Mouse (Mus musculus) heart, postnatal 0 days (tissue): ENCODE measurements around the gene Rpl9-ps1. TPM values are rescaled to one million over a fixed set of nuclear protein-coding genes. Genes with fewer than 3 reads are reported as not detected.

ENCODE experiments used
- ATAC-seq: fragments of 200-750 bp; cut with Nextera tagmentation; 2 replicates; pipeline ENCODE4 v1.8.0; 2017; ENCODE audit warnings: low read depth, moderate number of reproducible peaks, moderate library complexity; ENCODE audit not compliant: insufficient read depth
- DNase-seq: peaks from one replicate; pipeline ENCODE4 v3.0.0-alpha.2; 2016; ENCODE audit warnings: low spot score
- H3K27ac ChIP-seq: fragments of 300-500 bp; sonication (generic); 2 replicates; pipeline ENCODE4 v1.5.1; 2014; ENCODE audit warnings: low read depth, mild to moderate bottlenecking
- H3K27me3 ChIP-seq: fragments of 300-500 bp; sonication (generic); 2 replicates; pipeline ENCODE4 v1.6.1; 2014; ENCODE audit warnings: low read length, mixed read lengths; ENCODE audit not compliant: control insufficient read depth, insufficient read depth
- H3K36me3 ChIP-seq: fragments of 300-500 bp; sonication (generic); replicated peaks from 2 replicates; pipeline ENCODE4 v1.6.1; 2014; ENCODE audit warnings: low read length, mixed read lengths; ENCODE audit not compliant: control insufficient read depth, insufficient read depth
- H3K4me1 ChIP-seq: fragments of 300-500 bp; sonication (generic); 2 replicates; pipeline ENCODE4 v1.6.1; 2014; ENCODE audit warnings: antibody characterized with exemption; ENCODE audit not compliant: control insufficient read depth, insufficient read depth
- H3K4me2 ChIP-seq: fragments of 300-500 bp; sonication (generic); 2 replicates; pipeline ENCODE4 v1.6.1; 2014; ENCODE audit warnings: low read depth, mild to moderate bottlenecking, low read length, moderate library complexity
- H3K4me3 ChIP-seq: fragments of 300-500 bp; sonication (generic); 2 replicates; pipeline ENCODE4 v1.5.1; 2014; ENCODE audit warnings: low read depth, low read length
- H3K9ac ChIP-seq: fragments of 300-500 bp; sonication (generic); replicated peaks from 2 replicates; pipeline ENCODE4 v1.6.1; 2014; ENCODE audit warnings: low read depth, low read length, mixed read lengths
- H3K9me3 ChIP-seq: fragments of 300-500 bp; sonication (generic); replicated peaks from 2 replicates; pipeline ENCODE4 v1.6.1; 2016; ENCODE audit warnings: low read length; ENCODE audit not compliant: control insufficient read depth
- CTCF ChIP-seq: IDR thresholded peaks from 2 replicates; pipeline ENCODE4 v1.5.1; 2016; ENCODE audit warnings: antibody characterized with exemption, control low read depth, low read depth
- EP300 ChIP-seq: IDR thresholded peaks from 2 replicates; pipeline ENCODE4 v1.6.1; 2016; ENCODE audit warnings: antibody characterized with exemption, low read depth
- WGBS: fragments of 180-500 bp; shearing (Covaris S2); extraction: QIAGEN DNeasy Blood & Tissue Kit; methylation state at CpG from one replicate; pipeline ENCODE4 v1.1.7; 2014; 5-methylcytosine and 5-hydroxymethylcytosine counted together
- polyA plus RNA-seq: library from polyadenylated mRNA; unstranded; fragments of >200 nt; fragmentation: Nextera tagmentation; extraction: Ambion mirVana; gene quantifications from 2 replicates; pipeline ENCODE4 v1.2.1, GENCODE M21; 2015
- total RNA-seq: library from RNA; depleted of rRNA; stranded (reverse); fragments of >200 nt; gene quantifications from 2 replicates; pipeline ENCODE4 v1.2.3, GENCODE M21; 2014; ENCODE audit warnings: low replicate concordance; rRNA removed

Gene Rpl9-ps1
- total and polyA plus RNA-seq, 2 experiments from 2014 or later: not detected

- WGBS: 74% methylated on average over 3 of the region's 3 CpGs
- TF ChIP-seq EP300 (no peak), CTCF (no peak)
- Histone ChIP-seq H3K4me2 (no peak overlapping the region), H3K27ac (no peak overlapping the region), H3K4me3 (no peak overlapping the region), H3K9me3 (no peaks in the 10 kb centered on the region), H3K27me3 (no peaks in the 10 kb centered on the region), H3K4me1 (no peaks in the 10 kb centered on the region), H3K9ac (no peak overlapping the region), H3K36me3 (no peaks in the 10 kb centered on the region)
- DNase-seq (no peak), ATAC-seq (no peak)
Observed at GRCm38 (mm10) chr11:83598207-83598837, 47.1 kb downstream of the Rpl9-ps1 start.

- TF ChIP-seq CTCF: no peak
- no peak for TF ChIP-seq EP300
- WGBS: 81% methylated on average over 7 of the region's 7 CpGs
- no peak overlapping the region for H3K4me3 ChIP-seq
- no peaks in the 10 kb centered on the region for H3K27me3 ChIP-seq
- H3K27ac ChIP-seq: no peak overlapping the region
- no peak overlapping the region for H3K4me2 ChIP-seq
- no peak for ATAC-seq
- no peaks in the 10 kb centered on the region for H3K9me3 ChIP-seq
- no peaks in the 10 kb centered on the region for H3K4me1 ChIP-seq
- DNase-seq: no peak
- H3K36me3 ChIP-seq: no peaks in the 10 kb centered on the region
- H3K9ac ChIP-seq: no peak overlapping the region
Observed at GRCm38 (mm10) chr11:83597796-83598195, 47.6 kb downstream of the Rpl9-ps1 start.

GRCm38 (mm10) chr11:83595669-83596455 is 49.6 kb downstream of the Rpl9-ps1 start:
- TF ChIP-seq CTCF (no peak), EP300 (no peak)
- H3K36me3 ChIP-seq: no peaks in the 10 kb centered on the region
- DNase-seq (no peak), ATAC-seq (no peak)
- H3K9me3 ChIP-seq: no peaks in the 10 kb centered on the region
- no peak overlapping the region for H3K4me2 ChIP-seq
- WGBS: 78% methylated on average over 7 of the region's 7 CpGs
- H3K4me1 ChIP-seq: no peaks in the 10 kb centered on the region
- H3K4me3 ChIP-seq: no peak overlapping the region
- no peak overlapping the region for H3K9ac ChIP-seq
- no peak overlapping the region for H3K27ac ChIP-seq
- H3K27me3 ChIP-seq: no peaks in the 10 kb centered on the region

Other genes starting within 250 kb of the Rpl9-ps1 start
- gene Rasl10b, start 236.5 kb downstream of the Rpl9-ps1 start, total RNA-seq: 31.1 and 45.3 TPM in 2 replicates
- gene Rasl10b, start 236.5 kb downstream of the Rpl9-ps1 start, polyA plus RNA-seq: 7.9 and 9.2 TPM in 2 replicates
- gene Gas2l2, start 216.2 kb downstream of the Rpl9-ps1 start, total RNA-seq: not detected in 2 replicates
- 0.15 TPM in 1 of 2 replicates, not detected in the other for gene Gas2l2, start 216.2 kb downstream of the Rpl9-ps1 start, polyA plus RNA-seq
- gene 1700020L24Rik, start 207.9 kb downstream of the Rpl9-ps1 start, total RNA-seq: 4.2 TPM in 1 of 2 replicates, not detected in the other
- gene 1700020L24Rik, start 207.9 kb downstream of the Rpl9-ps1 start, polyA plus RNA-seq: 0.81 and 1.1 TPM in 2 replicates
- 7.8 and 24.7 TPM in 2 replicates for gene Mmp28, start 182.6 kb downstream of the Rpl9-ps1 start, total RNA-seq
- gene Mmp28, start 182.6 kb downstream of the Rpl9-ps1 start, polyA plus RNA-seq: 3.7 and 4.3 TPM in 2 replicates
- gene Taf15, start 172.5 kb downstream of the Rpl9-ps1 start, total RNA-seq: 1.6 and 6.0 TPM in 2 replicates
- 4.2 and 4.7 TPM in 2 replicates for gene Taf15, start 172.5 kb downstream of the Rpl9-ps1 start, polyA plus RNA-seq
- gene Heatr9, start 123.4 kb downstream of the Rpl9-ps1 start, total RNA-seq: not detected in 2 replicates
- gene Heatr9, start 123.4 kb downstream of the Rpl9-ps1 start, polyA plus RNA-seq: not detected in 2 replicates
- not detected in 2 replicates for gene Ccl5, start 115.1 kb downstream of the Rpl9-ps1 start, total RNA-seq
- gene Ccl5, start 115.1 kb downstream of the Rpl9-ps1 start, polyA plus RNA-seq: 0.31 and 0.65 TPM in 2 replicates
- gene Ccl9, start 67.0 kb downstream of the Rpl9-ps1 start, total RNA-seq: 3.5 and 8.6 TPM in 2 replicates
- gene Ccl9, start 67.0 kb downstream of the Rpl9-ps1 start, polyA plus RNA-seq: 2.2 and 3.6 TPM in 2 replicates
- gene Ccl6, start 52.5 kb downstream of the Rpl9-ps1 start, total RNA-seq: 2.2 TPM in 1 of 2 replicates, not detected in the other
- gene Ccl6, start 52.5 kb downstream of the Rpl9-ps1 start, polyA plus RNA-seq: 5.1 and 5.5 TPM in 2 replicates
- gene Ccl3, start 3.7 kb upstream of the Rpl9-ps1 start, total RNA-seq: 0.73 TPM in 1 of 2 replicates, not detected in the other
- gene Ccl3, start 3.7 kb upstream of the Rpl9-ps1 start, polyA plus RNA-seq: 0.31 and 0.52 TPM in 2 replicates
- gene Ccl4, start 17.0 kb upstream of the Rpl9-ps1 start, total RNA-seq: not detected in 2 replicates
- 0.98 and 1.7 TPM in 2 replicates for gene Ccl4, start 17.0 kb upstream of the Rpl9-ps1 start, polyA plus RNA-seq
- 9.8 TPM in 1 of 2 replicates, not detected in the other for gene Wfdc17, start 58.4 kb upstream of the Rpl9-ps1 start, total RNA-seq
- gene Wfdc17, start 58.4 kb upstream of the Rpl9-ps1 start, polyA plus RNA-seq: 2.9 and 3.7 TPM in 2 replicates
- gene Wfdc18, start 63.4 kb upstream of the Rpl9-ps1 start, total RNA-seq: not detected in 2 replicates
- 3.3 and 4.6 TPM in 2 replicates for gene Wfdc18, start 63.4 kb upstream of the Rpl9-ps1 start, polyA plus RNA-seq
- not detected in 2 replicates for gene Wfdc21, start 101.3 kb upstream of the Rpl9-ps1 start, total RNA-seq
- 0.52 and 0.82 TPM in 2 replicates for gene Wfdc21, start 101.3 kb upstream of the Rpl9-ps1 start, polyA plus RNA-seq
- gene Heatr6, start 108.1 kb upstream of the Rpl9-ps1 start, total RNA-seq: 10.2 and 15.1 TPM in 2 replicates
- 8.9 and 9.6 TPM in 2 replicates for gene Heatr6, start 108.1 kb upstream of the Rpl9-ps1 start, polyA plus RNA-seq
- gene Hnf1b, start 204.4 kb upstream of the Rpl9-ps1 start, total RNA-seq: not detected in 2 replicates
- 0.05 TPM in 1 of 2 replicates, not detected in the other for gene Hnf1b, start 204.4 kb upstream of the Rpl9-ps1 start, polyA plus RNA-seq